Mouse (Mus musculus): ENCODE measurements around the gene Nhp2. TPM values are rescaled to one million over a fixed set of nuclear protein-coding genes. Genes with fewer than 3 reads are reported as not detected.
A peak's percentile ranks its signal among the peaks of the same experiment; 100 is the strongest.

Nhp2 gene
- polyA plus RNA-seq, 1 experiment from 2014 or later, result 131 TPM

GRCm38 (mm10) chr11:51591168-51591567, 28.4 kb upstream of the Nhp2 start:
- no peak overlapping the region for H3K9ac ChIP-seq
- no peak overlapping the region for H3K4me3 ChIP-seq (replicated peaks)
- H3K27me3 ChIP-seq, result no peaks in the 10 kb centered on the region
- no peaks in the 10 kb centered on the region for H3K9me3 ChIP-seq
- H3K4me1 ChIP-seq, result no peaks in the 10 kb centered on the region
- no peak overlapping the region for H3K27ac ChIP-seq
- no peak overlapping the region for H3K4me2 ChIP-seq
- no peak for ATAC-seq (ENCODE audit: low FRiP score)
- peaks cover 99% of the 10 kb centered on the region for H3K36me3 ChIP-seq (replicated peaks)
- WGBS, result 86% methylated on average over 7 of the region's 7 CpGs

- H3K4me2 ChIP-seq, result no peak overlapping the region
- no peak overlapping the region for H3K4me3 ChIP-seq (replicated peaks)
- no peak overlapping the region for H3K27ac ChIP-seq
- no peaks in the 10 kb centered on the region for H3K27me3 ChIP-seq
- no peak overlapping the region for H3K9ac ChIP-seq
- 94% methylated on average over 7 of the region's 7 CpGs for WGBS
- no peaks in the 10 kb centered on the region for H3K9me3 ChIP-seq
- no peak for ATAC-seq (ENCODE audit: low FRiP score)
- peaks cover 99% of the 10 kb centered on the region for H3K36me3 ChIP-seq (replicated peaks)
- no peaks in the 10 kb centered on the region for H3K4me1 ChIP-seq
Observed at GRCm38 (mm10) chr11:51591915-51592314, 27.6 kb upstream of the Nhp2 start.

- WGBS, result 94% methylated on average over 4 of the region's 4 CpGs
- Histone ChIP-seq H3K27ac (no peak overlapping the region), H3K9me3 (no peaks in the 10 kb centered on the region), H3K27me3 (no peaks in the 10 kb centered on the region), H3K36me3 (replicated peaks) (peaks cover 99% of the 10 kb centered on the region), H3K4me2 (no peak overlapping the region), H3K9ac (no peak overlapping the region), H3K4me1 (peaks cover 2% of the 10 kb centered on the region; the same call in 1 of the 2 replicates), H3K4me3 (replicated peaks) (no peak overlapping the region)
- ATAC-seq (ENCODE audit: low FRiP score), result 0 out of 2 replicates have a peak, but pooled peaks have one; percentile 9
Observed at GRCm38 (mm10) chr11:51593368-51593767, 26.2 kb upstream of the Nhp2 start.

- 91% methylated on average over 6 of the region's 6 CpGs for WGBS
- H3K9ac ChIP-seq, result no peak overlapping the region
- no peak overlapping the region for H3K4me3 ChIP-seq (replicated peaks)
Observed at GRCm38 (mm10) chr11:51593849-51594248, 25.7 kb upstream of the Nhp2 start.

GRCm38 (mm10) chr11:51594715-51595350, 24.7 kb upstream of the Nhp2 start:
- Histone ChIP-seq H3K4me3 (replicated peaks) (no peak overlapping the region), H3K4me2 (no peak overlapping the region), H3K9me3 (no peaks in the 10 kb centered on the region), H3K36me3 (replicated peaks) (peaks cover 99% of the 10 kb centered on the region), H3K9ac (no peak overlapping the region), H3K27me3 (no peaks in the 10 kb centered on the region), H3K27ac (no peak overlapping the region), H3K4me1 (peaks cover 4% of the 10 kb centered on the region; the same call in 1 of the 2 replicates)
- 0 out of 2 replicates have a peak, but pooled peaks have one; percentile 13 for ATAC-seq (ENCODE audit: low FRiP score)
- WGBS, result 69% methylated on average over 3 of the region's 3 CpGs

More at GRCm38 (mm10) chr11:51593849-51594248, 25.7 kb upstream of the Nhp2 start:
- ATAC-seq (ENCODE audit: low FRiP score), result 0 out of 2 replicates have a peak, but pooled peaks have one; percentile 17
- Histone ChIP-seq H3K9me3 (no peaks in the 10 kb centered on the region), H3K4me2 (no peak overlapping the region), H3K36me3 (replicated peaks) (peaks cover 99% of the 10 kb centered on the region), H3K4me1 (peaks cover 4% of the 10 kb centered on the region; the same call in 1 of the 2 replicates), H3K27me3 (no peaks in the 10 kb centered on the region), H3K27ac (no peak overlapping the region)

GRCm38 (mm10) chr11:51595459-51596083, 24.0 kb upstream of the Nhp2 start:
- H3K27me3 ChIP-seq, result no peaks in the 10 kb centered on the region
- 94% methylated on average over 1 of the region's 1 CpGs for WGBS
- peaks cover 99% of the 10 kb centered on the region for H3K36me3 ChIP-seq (replicated peaks)
- H3K9me3 ChIP-seq, result no peaks in the 10 kb centered on the region
- ATAC-seq (ENCODE audit: low FRiP score), result no peak
- no peak overlapping the region for H3K9ac ChIP-seq
- peaks cover 4% of the 10 kb centered on the region; the same call in 1 of the 2 replicates for H3K4me1 ChIP-seq
- H3K27ac ChIP-seq, result no peak overlapping the region
- H3K4me2 ChIP-seq, result no peak overlapping the region
- no peak overlapping the region for H3K4me3 ChIP-seq (replicated peaks)

GRCm38 (mm10) chr11:51597553-51597952, 22.0 kb upstream of the Nhp2 start:
- 87% methylated on average over 2 of the region's 2 CpGs for WGBS
- Histone ChIP-seq H3K27ac (no peak overlapping the region), H3K4me3 (replicated peaks) (no peak overlapping the region)

GRCm38 (mm10) chr11:51602253-51602652, 17.3 kb upstream of the Nhp2 start:
- Histone ChIP-seq H3K4me2 (no peak overlapping the region), H3K36me3 (replicated peaks) (peaks cover 80% of the 10 kb centered on the region), H3K4me3 (replicated peaks) (peak overlapping the region; percentile 2; the same call in 1 of the 2 replicates)

More at GRCm38 (mm10) chr11:51597553-51597952, 22.0 kb upstream of the Nhp2 start:
- peaks cover 99% of the 10 kb centered on the region for H3K36me3 ChIP-seq (replicated peaks)
- peaks cover 16% of the 10 kb centered on the region for H3K4me1 ChIP-seq
- ATAC-seq (ENCODE audit: low FRiP score), result no peak
- no peak overlapping the region for H3K9ac ChIP-seq
- H3K4me2 ChIP-seq, result no peak overlapping the region
- no peaks in the 10 kb centered on the region for H3K27me3 ChIP-seq
- no peaks in the 10 kb centered on the region for H3K9me3 ChIP-seq

GRCm38 (mm10) chr11:51605602-51606446, 13.7 kb upstream of the Nhp2 start:
- Histone ChIP-seq H3K27ac (peak overlapping the region; percentile 98), H3K4me1 (peaks cover 44% of the 10 kb centered on the region), H3K9ac (peak overlapping the region; percentile 100), H3K27me3 (no peaks in the 10 kb centered on the region), H3K36me3 (replicated peaks) (peaks cover 44% of the 10 kb centered on the region), H3K4me3 (replicated peaks) (peak overlapping the region; percentile 99), H3K4me2 (peak overlapping the region; percentile 78), H3K9me3 (no peaks in the 10 kb centered on the region)
- under 1% methylated on average over 75 of the region's 81 CpGs for WGBS
- peak; percentile 71 for ATAC-seq (ENCODE audit: low FRiP score)

More at GRCm38 (mm10) chr11:51602253-51602652, 17.3 kb upstream of the Nhp2 start:
- Histone ChIP-seq H3K9me3 (no peaks in the 10 kb centered on the region), H3K27me3 (no peaks in the 10 kb centered on the region), H3K9ac (no peak overlapping the region), H3K27ac (no peak overlapping the region), H3K4me1 (peaks cover 44% of the 10 kb centered on the region)
- WGBS, result 93% methylated on average over 3 of the region's 3 CpGs
- no peak for ATAC-seq (ENCODE audit: low FRiP score)

GRCm38 (mm10) chr11:51606447-51607095, 13.0 kb upstream of the Nhp2 start, which contains the start of gene Hnrnpab:
TSS of gene Hnrnpab (minus strand) at chr11:51606847.
- Histone ChIP-seq H3K27me3 (no peaks in the 10 kb centered on the region), H3K27ac (peak within 1 kb of the TSS; percentile 98), H3K4me1 (peaks cover 42% of the 10 kb centered on the region), H3K9me3 (no peaks in the 10 kb centered on the region), H3K4me3 (replicated peaks) (peak within 1 kb of the TSS; percentile 99), H3K36me3 (replicated peaks) (peaks cover 36% of the 10 kb centered on the region), H3K9ac (peak within 1 kb of the TSS; percentile 100), H3K4me2 (peak within 1 kb of the TSS; percentile 78)
- WGBS, result under 1% methylated on average over 91 of the region's 91 CpGs
- peak; percentile 96 for ATAC-seq (ENCODE audit: low FRiP score)

- Histone ChIP-seq H3K27me3 (no peaks in the 10 kb centered on the region), H3K9me3 (no peaks in the 10 kb centered on the region), H3K27ac (peak overlapping the region; percentile 98), H3K4me2 (peak overlapping the region; percentile 75), H3K36me3 (replicated peaks) (peaks cover 30% of the 10 kb centered on the region), H3K4me3 (replicated peaks) (peak overlapping the region; percentile 99), H3K9ac (peak overlapping the region; percentile 100), H3K4me1 (peaks cover 36% of the 10 kb centered on the region)
- ATAC-seq (ENCODE audit: low FRiP score), result peak; percentile 70; the same call in 1 of the 2 replicates
- 11% methylated on average over 15 of the region's 15 CpGs for WGBS
Observed at GRCm38 (mm10) chr11:51607096-51607738, 12.3 kb upstream of the Nhp2 start.
